In genomic region chr6:89285561-89286285, GRCm38 (mm10) we compare ENCODE assay signal across 1 mouse cellular context.
TF ChIP-seq lines count a peak whose summit lies in the region.

No protein-coding gene starts in this region.

TF ChIP-seq in CH12.LX, 34 proteins besides CTCF, POLR2A, EP300 and RAD21 (continued from another document):
- TF ChIP-seq MYC (IDR thresholded peaks at IDR 0.05; ENCODE audit: low read depth, low read length) (no peak), ETS1 (conservative IDR thresholded peaks at IDR 0.05; ENCODE audit: low read depth, low read length) (no peak), MAFK (IDR thresholded peaks at IDR 0.05; ENCODE audit: insufficient replicate concordance, low read length) (no peak), TBP (conservative IDR thresholded peaks at IDR 0.05; ENCODE audit: low read depth, low read length) (no peak), MXI1 (IDR thresholded peaks at IDR 0.05; ENCODE audit: low read depth, low read length) (no peak), POLR2AphosphoS2 (IDR thresholded peaks at IDR 0.05; ENCODE audit: low read depth, low read length) (no peak), MAX (IDR thresholded peaks at IDR 0.05; ENCODE audit: low read length) (peak; percentile 51; the same call in 1 of the 2 replicates), GABPA (IDR thresholded peaks at IDR 0.05; ENCODE audit: insufficient replicate concordance, low read depth, low read length) (no peak), NELFE (IDR thresholded peaks at IDR 0.05; ENCODE audit: low read depth, low read length) (no peak), ZC3H11A (IDR thresholded peaks at IDR 0.05; ENCODE audit: low read depth, low read length) (no peak), CHD2 (IDR thresholded peaks at IDR 0.05; ENCODE audit: low read length) (0 out of 2 replicates have a peak, but pooled peaks have one; percentile 12), PAX5 (IDR thresholded peaks at IDR 0.05; ENCODE audit: low read length) (no peak), SMC3 (IDR thresholded peaks at IDR 0.05; ENCODE audit: low read depth, low read length) (no peak), MEF2A (IDR thresholded peaks at IDR 0.05; ENCODE audit: borderline replicate concordance, low read depth, low read length) (no peak)
